Mouse (Mus musculus) forebrain, embryonic 11.5 days (tissue): ENCODE measurements around the gene Omg. TPM values are rescaled to one million over a fixed set of nuclear protein-coding genes. Genes with fewer than 3 reads are reported as not detected.

ENCODE experiments used
- ATAC-seq: fragments of 200-750 bp; cut with Nextera tagmentation; replicated peaks from 2 replicates; pipeline ENCODE4 v1.8.0; 2017; ENCODE audit warnings: moderate TSS enrichment; ENCODE audit not compliant: low FRiP score
- DNase-seq: peaks from one replicate; pipeline ENCODE4 v3.0.0-alpha.2; 2017; ENCODE audit warnings: low spot score
- H3K27ac ChIP-seq: fragments of 300-500 bp; sonication (generic); 2 replicates; pipeline ENCODE4 v1.5.1; 2014; ENCODE audit warnings: low read depth, low read length
- H3K27me3 ChIP-seq: fragments of 300-500 bp; sonication (generic); 2 replicates; pipeline ENCODE4 v1.6.1; 2014; ENCODE audit warnings: mild to moderate bottlenecking, low read length, mixed read lengths; ENCODE audit not compliant: control insufficient read depth, insufficient read depth
- H3K36me3 ChIP-seq: fragments of 300-500 bp; sonication (generic); 2 replicates; pipeline ENCODE4 v1.6.1; 2014; ENCODE audit warnings: mild to moderate bottlenecking, low read length, moderate library complexity, mixed read lengths; ENCODE audit not compliant: control insufficient read depth, insufficient read depth
- H3K4me1 ChIP-seq: fragments of 300-500 bp; sonication (generic); replicated peaks from 2 replicates; pipeline ENCODE4 v1.6.1; 2014; ENCODE audit warnings: low read length, mixed read lengths; ENCODE audit not compliant: control insufficient read depth, insufficient read depth
- H3K4me2 ChIP-seq: fragments of 300-500 bp; sonication (generic); 2 replicates; pipeline ENCODE4 v1.6.1; 2014; ENCODE audit warnings: low read depth, mild to moderate bottlenecking, low read length, moderate library complexity, mixed read lengths; ENCODE audit not compliant: severe bottlenecking
- H3K4me3 ChIP-seq: fragments of 300-500 bp; sonication (generic); 2 replicates; pipeline ENCODE4 v1.5.1; 2014; ENCODE audit warnings: low read depth, low read length
- H3K9ac ChIP-seq: fragments of 300-500 bp; sonication (generic); 2 replicates; pipeline ENCODE4 v1.6.1; 2014; ENCODE audit warnings: low read length
- H3K9me3 ChIP-seq: fragments of 300-500 bp; sonication (generic); 2 replicates; pipeline ENCODE4 v1.6.1; 2016; ENCODE audit warnings: low read length, mixed read lengths; ENCODE audit not compliant: control insufficient read depth
- WGBS: fragments of 180-500 bp; shearing (Covaris S2); extraction: QIAGEN DNeasy Blood & Tissue Kit; methylation state at CpG from one replicate; pipeline ENCODE4 v1.1.7; 2014; 5-methylcytosine and 5-hydroxymethylcytosine counted together
- polyA plus RNA-seq: library from polyadenylated mRNA; unstranded; fragments of >200 nt; fragmentation: Nextera tagmentation; extraction: Ambion mirVana; gene quantifications from 2 replicates; pipeline ENCODE4 v1.2.1, GENCODE M21; 2014

Omg gene
- polyA plus RNA-seq, 1 experiment from 2014 or later, result 1.1 TPM

DNA sequence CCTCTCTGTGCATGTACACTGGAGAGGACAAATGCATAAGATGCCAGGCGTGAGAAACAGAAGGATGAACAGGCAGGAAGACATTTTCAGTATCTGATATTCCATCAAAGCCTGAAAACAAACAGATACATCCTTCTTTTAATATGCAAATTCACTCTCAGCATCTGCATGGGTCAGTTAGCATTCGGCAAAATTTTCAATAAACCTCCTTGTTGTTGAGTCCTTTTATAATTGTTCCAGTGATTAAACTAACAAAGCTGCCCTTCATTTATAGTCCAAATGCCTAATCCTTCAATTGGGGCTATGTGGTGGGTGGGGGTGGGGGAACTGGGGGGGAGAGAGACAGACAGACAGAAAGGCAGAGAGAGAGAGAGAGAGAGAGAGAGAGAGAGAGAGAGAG, 967 bp downstream of the Omg start:
- Histone ChIP-seq H3K9ac (no peak overlapping the region), H3K27ac (no peak overlapping the region; the same call in 1 of the 2 replicates), H3K4me2 (no peak overlapping the region), H3K9me3 (no peaks in the 10 kb centered on the region), H3K4me3 (no peak overlapping the region), H3K36me3 (no peaks in the 10 kb centered on the region), H3K4me1 (peaks cover 5% of the 10 kb centered on the region; the same call in 1 of the 2 replicates), H3K27me3 (no peaks in the 10 kb centered on the region)
- 21% methylated on average over 2 of the region's 2 CpGs for WGBS
- ATAC-seq (no peak), DNase-seq (no peak)

DNA sequence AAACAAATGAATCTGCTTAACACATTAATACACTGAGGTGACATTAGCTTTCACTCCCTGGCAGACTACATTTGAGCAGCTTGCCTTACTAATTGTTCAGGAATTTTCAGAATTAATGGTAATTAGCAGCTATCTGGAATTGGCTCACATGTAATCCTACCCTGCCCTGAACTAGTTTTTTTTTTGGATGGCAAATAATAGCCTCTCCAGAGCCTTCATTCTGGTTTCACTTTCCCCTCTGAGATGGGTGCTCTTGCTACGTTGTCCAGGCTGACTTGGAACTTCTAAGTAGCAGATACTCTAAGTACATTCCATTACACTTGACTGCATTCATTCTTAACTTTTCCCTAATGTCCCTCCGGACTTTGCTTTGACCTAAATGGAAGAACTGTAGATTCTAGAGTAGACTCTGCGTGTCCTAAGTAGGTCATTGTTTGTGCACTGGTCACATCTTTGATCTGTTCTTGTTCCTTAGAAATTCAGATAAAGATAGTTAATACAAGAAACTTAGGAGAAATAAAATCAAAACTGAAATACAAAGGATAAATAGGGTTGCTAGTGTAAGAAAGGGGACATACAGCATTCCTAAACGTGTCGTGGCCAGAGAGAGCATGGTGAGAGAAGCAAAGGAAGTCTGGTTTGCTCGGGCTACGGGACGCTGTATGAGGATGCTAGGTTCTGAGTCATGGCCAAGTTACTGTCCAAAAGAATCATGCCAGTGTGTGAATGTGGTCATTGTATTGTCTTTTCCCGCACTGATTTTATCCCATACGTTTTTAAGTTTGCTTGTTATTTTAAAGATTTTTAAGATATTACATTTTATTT, 8.7 kb downstream of the Omg start:
- Histone ChIP-seq H3K4me2 (no peak overlapping the region), H3K4me1 (0 out of 2 replicates have a peak, but pooled peaks cover 1% of the 10 kb centered on the region), H3K4me3 (no peak overlapping the region), H3K27me3 (no peaks in the 10 kb centered on the region), H3K27ac (no peak overlapping the region), H3K9me3 (no peaks in the 10 kb centered on the region), H3K36me3 (no peaks in the 10 kb centered on the region), H3K9ac (no peak overlapping the region)
- 56% methylated on average over 10 of the region's 10 CpGs for WGBS
- no peak for ATAC-seq
- no peak for DNase-seq

DNA sequence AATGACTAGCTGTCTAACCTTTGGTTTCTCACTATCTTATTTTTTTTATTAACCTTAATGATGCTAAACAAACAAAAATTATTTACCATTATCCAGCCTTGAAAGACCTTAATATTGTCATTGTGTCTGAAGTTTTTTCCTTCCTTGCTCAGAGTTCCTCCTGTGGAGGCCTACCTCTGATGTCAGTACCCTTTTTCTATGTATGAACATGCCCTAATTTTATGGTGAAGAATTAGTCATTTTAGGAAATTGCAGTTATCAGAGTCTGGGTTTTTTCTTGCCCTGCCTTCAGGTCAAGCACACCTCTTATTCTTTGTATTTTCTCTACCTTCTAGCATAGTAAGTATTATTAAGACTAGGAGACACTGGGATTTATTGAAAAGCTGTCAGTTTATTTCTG, 19.2 kb downstream of the Omg start:
- no peak overlapping the region for H3K9ac ChIP-seq
- H3K36me3 ChIP-seq, result no peaks in the 10 kb centered on the region; the same call in 1 of the 2 replicates
- H3K4me2 ChIP-seq, result no peak overlapping the region
- no peak overlapping the region for H3K4me3 ChIP-seq
- ATAC-seq (no peak), DNase-seq (no peak)
- no peak overlapping the region for H3K27ac ChIP-seq
- H3K9me3 ChIP-seq, result no peaks in the 10 kb centered on the region
- no peaks in the 10 kb centered on the region for H3K27me3 ChIP-seq
- H3K4me1 ChIP-seq, result no peaks in the 10 kb centered on the region

DNA sequence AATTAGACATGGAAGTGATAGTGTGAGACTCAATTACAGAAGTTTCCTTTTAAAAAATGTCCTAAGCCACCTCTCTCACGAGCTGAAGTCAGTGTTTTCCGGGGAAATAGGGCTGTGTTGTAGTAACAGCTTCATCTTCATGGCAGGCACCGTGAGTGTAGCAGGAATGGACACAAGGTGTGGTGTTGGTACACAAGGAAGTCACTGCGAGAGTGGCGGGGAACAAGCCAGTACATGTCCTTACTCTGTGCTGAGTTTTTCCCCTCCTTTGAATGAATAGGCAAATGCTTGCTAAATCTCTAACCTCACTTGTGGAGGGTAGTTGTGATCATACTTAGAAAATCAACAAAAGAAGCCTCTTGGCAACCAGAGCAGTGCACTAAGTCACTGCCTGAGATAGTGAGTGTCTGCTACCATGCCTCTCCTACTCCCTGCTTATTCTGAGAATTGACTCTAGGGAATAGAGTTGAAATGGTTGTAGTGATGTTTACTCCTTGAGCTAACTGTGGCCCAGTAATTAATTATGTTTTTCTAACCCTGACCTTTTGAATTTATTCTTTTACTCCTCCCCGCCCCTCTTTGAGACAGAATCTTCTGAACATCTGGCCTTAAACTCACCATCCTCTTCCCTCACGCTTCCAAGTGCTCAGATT, 19.9 kb downstream of the Omg start:
- Histone ChIP-seq H3K27ac (no peak overlapping the region), H3K9ac (no peak overlapping the region), H3K27me3 (no peaks in the 10 kb centered on the region), H3K9me3 (no peaks in the 10 kb centered on the region), H3K4me3 (no peak overlapping the region), H3K36me3 (no peaks in the 10 kb centered on the region; the same call in 1 of the 2 replicates), H3K4me2 (no peak overlapping the region), H3K4me1 (no peaks in the 10 kb centered on the region)
- DNase-seq, result no peak
- no peak for ATAC-seq
- 87% methylated on average over 7 of the region's 7 CpGs for WGBS

DNA sequence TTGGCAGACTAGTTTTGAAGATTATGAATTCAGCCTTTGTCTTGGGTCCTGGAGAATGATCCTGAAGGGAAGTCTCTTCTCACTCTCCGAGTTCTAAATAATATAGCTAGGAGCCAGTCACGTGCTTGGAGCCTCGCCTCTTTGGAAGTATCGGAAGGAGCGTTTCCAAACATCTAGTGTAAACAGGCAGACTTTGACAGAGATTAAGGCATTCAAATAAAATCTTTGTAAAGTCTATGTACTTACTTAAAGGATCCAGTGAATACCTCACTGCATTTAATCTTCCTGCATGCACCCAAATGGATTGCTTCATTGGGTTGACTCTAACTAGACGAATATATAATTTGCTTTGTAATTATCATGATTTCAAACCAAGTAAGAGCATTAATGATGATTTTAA, 20.5 kb downstream of the Omg start:
- Histone ChIP-seq H3K36me3 (no peaks in the 10 kb centered on the region; the same call in 1 of the 2 replicates), H3K9me3 (no peaks in the 10 kb centered on the region)

DNA sequence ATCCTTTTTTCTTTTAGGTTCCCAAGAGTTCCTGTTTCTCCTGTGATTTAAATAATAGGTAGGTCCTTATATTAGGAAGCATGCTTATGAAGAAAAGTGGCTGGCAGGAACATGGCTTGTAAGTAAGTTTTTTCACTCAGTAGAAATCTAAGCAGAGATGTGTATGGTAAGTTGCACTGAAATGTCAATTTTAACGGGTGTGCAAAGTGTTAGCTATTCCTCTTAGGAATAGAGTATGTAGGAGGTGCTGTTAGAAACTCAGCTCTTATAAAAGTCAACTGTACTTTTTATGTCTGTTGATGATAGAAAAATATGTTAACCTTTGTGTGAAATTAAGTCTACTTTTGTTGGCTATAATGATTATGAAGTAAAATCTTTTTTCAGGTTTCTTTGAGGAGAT, 35.8 kb downstream of the Omg start:
- no peaks in the 10 kb centered on the region for H3K9me3 ChIP-seq
- H3K4me3 ChIP-seq, result no peak overlapping the region
- no peaks in the 10 kb centered on the region for H3K4me1 ChIP-seq
- DNase-seq (no peak), ATAC-seq (no peak)
- H3K27me3 ChIP-seq, result no peaks in the 10 kb centered on the region
- no peaks in the 10 kb centered on the region; the same call in 1 of the 2 replicates for H3K36me3 ChIP-seq
- WGBS, result 83% methylated on average over 1 of the region's 1 CpGs
- H3K27ac ChIP-seq, result no peak overlapping the region
- no peak overlapping the region for H3K4me2 ChIP-seq
- no peak overlapping the region for H3K9ac ChIP-seq

More for the DNA sequence above, 20.5 kb downstream of the Omg start:
- DNase-seq, result no peak
- Histone ChIP-seq H3K4me1 (no peaks in the 10 kb centered on the region), H3K27ac (no peak overlapping the region), H3K4me3 (no peak overlapping the region), H3K27me3 (no peaks in the 10 kb centered on the region), H3K9ac (no peak overlapping the region), H3K4me2 (no peak overlapping the region)
- 95% methylated on average over 6 of the region's 6 CpGs for WGBS
- no peak for ATAC-seq

DNA sequence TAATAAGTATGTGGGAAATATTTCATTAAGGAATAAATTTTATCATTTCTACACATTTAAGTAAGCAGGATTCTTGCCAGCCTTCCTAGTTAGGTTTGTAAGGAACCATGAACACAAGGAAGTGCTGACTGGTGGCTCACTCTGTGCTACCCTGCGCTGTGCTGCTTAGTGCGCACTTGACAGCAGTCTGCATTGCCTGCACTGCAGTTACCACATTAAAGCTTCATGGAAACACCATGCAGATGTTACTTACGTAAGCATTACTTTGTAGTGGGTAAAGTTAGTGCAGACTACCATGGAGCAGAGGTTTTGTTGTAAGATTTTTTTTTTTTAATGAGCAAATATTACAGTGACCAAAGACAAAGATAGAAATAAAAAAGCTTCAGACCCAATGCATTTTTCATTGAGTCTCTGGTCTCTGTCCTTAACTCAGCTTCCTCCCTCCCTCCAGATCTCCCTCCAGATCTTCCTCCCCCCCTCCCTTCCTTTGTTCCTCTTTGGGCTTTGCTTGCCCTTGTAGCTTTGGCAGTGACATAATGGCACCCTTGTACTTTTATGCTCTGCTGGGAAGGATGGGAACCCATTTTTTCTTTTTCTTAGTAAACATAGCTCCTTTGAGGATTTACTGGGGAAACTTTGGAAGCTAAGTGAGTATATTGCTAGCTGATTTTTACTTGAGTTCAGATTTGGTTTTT, 43.0 kb downstream of the Omg start:
- Histone ChIP-seq H3K9me3 (no peaks in the 10 kb centered on the region), H3K4me2 (no peak overlapping the region), H3K27ac (no peak overlapping the region), H3K36me3 (peaks cover 2% of the 10 kb centered on the region; the same call in 1 of the 2 replicates), H3K27me3 (no peaks in the 10 kb centered on the region), H3K4me3 (no peak overlapping the region), H3K9ac (no peak overlapping the region), H3K4me1 (no peaks in the 10 kb centered on the region)
- ATAC-seq (no peak), DNase-seq (no peak)
- WGBS, result 93% methylated on average over 3 of the region's 3 CpGs

DNA sequence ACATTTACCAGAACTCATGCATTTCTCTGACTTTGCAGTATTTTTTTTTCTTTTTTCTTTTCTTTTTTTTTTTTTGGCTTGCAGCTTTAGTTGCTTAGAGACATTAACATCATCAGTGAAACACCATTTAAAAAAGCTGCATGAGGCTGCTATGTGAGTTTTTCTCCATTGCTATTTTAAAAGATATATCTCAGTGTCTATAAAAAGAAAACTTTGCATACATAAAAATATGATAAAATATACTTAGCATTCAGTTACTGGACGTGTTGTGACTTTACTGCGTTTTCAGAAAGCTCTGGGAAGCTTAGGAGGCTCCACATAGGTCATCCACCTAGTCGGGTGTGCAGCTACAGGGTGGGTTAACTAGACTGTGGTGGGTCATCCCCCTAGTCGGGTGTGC, 44.0 kb downstream of the Omg start:
- DNase-seq (no peak), ATAC-seq (no peak)

More for the DNA sequence above, 44.0 kb downstream of the Omg start:
- H3K9me3 ChIP-seq, result no peaks in the 10 kb centered on the region
- no peaks in the 10 kb centered on the region for H3K4me1 ChIP-seq
- H3K36me3 ChIP-seq, result peaks cover 2% of the 10 kb centered on the region; the same call in 1 of the 2 replicates
- no peaks in the 10 kb centered on the region for H3K27me3 ChIP-seq
- no peak overlapping the region for H3K27ac ChIP-seq
- no peak overlapping the region for H3K9ac ChIP-seq
- H3K4me2 ChIP-seq, result no peak overlapping the region
- WGBS, result 86% methylated on average over 4 of the region's 4 CpGs
- H3K4me3 ChIP-seq, result no peak overlapping the region
